Mouse (Mus musculus) stomach, postnatal 0 days (tissue): ENCODE measurements around the gene Bmp6. TPM values are rescaled to one million over a fixed set of nuclear protein-coding genes. Genes with fewer than 3 reads are reported as not detected.

Experiments
- ATAC-seq: fragments of 200-750 bp; cut with Nextera tagmentation; 2 replicates; pipeline ENCODE4 v1.8.0; 2017; ENCODE audit not compliant: low FRiP score, low TSS enrichment
- DNase-seq: peaks from one replicate; pipeline ENCODE4 v3.0.0-alpha.2; 2016; ENCODE audit warnings: low spot score
- H3K27ac ChIP-seq: fragments of 300-500 bp; sonication (generic); replicated peaks from 2 replicates; pipeline ENCODE4 v1.5.1; 2014; ENCODE audit warnings: mild to moderate bottlenecking, control low read depth
- H3K27me3 ChIP-seq: fragments of 300-500 bp; sonication (generic); 2 replicates; pipeline ENCODE4 v1.6.1; 2014; ENCODE audit warnings: low read length; ENCODE audit not compliant: control insufficient read depth, insufficient read depth
- H3K36me3 ChIP-seq: fragments of 300-500 bp; sonication (generic); 2 replicates; pipeline ENCODE4 v1.6.1; 2014; ENCODE audit warnings: low read length, mixed read lengths; ENCODE audit not compliant: control insufficient read depth, insufficient read depth
- H3K4me1 ChIP-seq: fragments of 300-500 bp; sonication (generic); replicated peaks from 2 replicates; pipeline ENCODE4 v1.6.1; 2014; ENCODE audit warnings: antibody characterized with exemption; ENCODE audit not compliant: control insufficient read depth, insufficient read depth
- H3K4me2 ChIP-seq: fragments of 300-500 bp; sonication (generic); replicated peaks from 2 replicates; pipeline ENCODE4 v1.6.1; 2014; ENCODE audit warnings: low read depth, mild to moderate bottlenecking, control low read depth, moderate library complexity
- H3K4me3 ChIP-seq: fragments of 300-500 bp; sonication (generic); 2 replicates; pipeline ENCODE4 v1.5.1; 2014; ENCODE audit warnings: low read depth, low read length, control low read depth
- H3K9ac ChIP-seq: fragments of 300-500 bp; sonication (generic); 2 replicates; pipeline ENCODE4 v1.6.1; 2014; ENCODE audit warnings: mild to moderate bottlenecking, low read length, control low read depth, mixed read lengths
- H3K9me3 ChIP-seq: fragments of 300-500 bp; sonication (generic); 2 replicates; pipeline ENCODE4 v1.6.1; 2016; ENCODE audit warnings: low read length; ENCODE audit not compliant: control insufficient read depth
- CTCF ChIP-seq: IDR thresholded peaks from 2 replicates; pipeline ENCODE4 v1.5.1; 2016; ENCODE audit warnings: antibody characterized with exemption, low read depth, mild to moderate bottlenecking, moderate library complexity
- EP300 ChIP-seq: optimal IDR thresholded peaks from 2 replicates; pipeline ENCODE3; 2016; ENCODE audit warnings: antibody characterized with exemption
- WGBS: fragments of 180-500 bp; shearing (Covaris S2); extraction: QIAGEN DNeasy Blood & Tissue Kit; methylation state at CpG from one replicate; pipeline ENCODE4 v1.1.7; 2014; 5-methylcytosine and 5-hydroxymethylcytosine counted together
- polyA plus RNA-seq: library from polyadenylated mRNA; unstranded; fragments of >200 nt; fragmentation: Nextera tagmentation; extraction: Ambion mirVana; gene quantifications from 2 replicates; pipeline ENCODE4 v1.2.1, GENCODE M21; 2015

Bmp6 gene
- polyA plus RNA-seq, 1 experiment from 2014 or later = 1.6 TPM

DNA sequence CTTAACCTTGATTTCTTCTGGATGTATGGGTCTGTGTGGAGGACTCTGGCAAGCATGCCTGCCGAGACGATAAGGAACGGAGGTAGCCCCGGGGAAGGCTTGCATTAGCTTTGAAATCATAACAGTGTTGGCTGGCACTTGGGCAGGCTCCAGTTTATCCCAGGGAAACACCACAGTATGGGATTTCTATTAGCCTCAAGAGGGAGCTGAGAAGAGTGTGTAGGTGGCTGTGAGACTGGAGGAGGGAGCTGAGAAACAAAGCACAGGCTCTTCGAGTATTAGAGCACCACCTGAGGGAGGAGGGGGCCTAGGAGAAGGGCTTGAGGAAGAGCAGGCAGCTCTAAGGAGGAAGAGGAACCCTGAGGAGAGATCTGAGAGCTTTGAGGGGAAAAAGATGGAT, 126.0 kb downstream of the Bmp6 start:
- no peaks in the 10 kb centered on the region for H3K36me3 ChIP-seq

GRCm38 (mm10) chr13:38472636-38473035, 127.7 kb downstream of the Bmp6 start:
- WGBS = 67% methylated on average over 4 of the region's 4 CpGs
- TF ChIP-seq EP300 (no peak), CTCF (no peak)
- no peak for ATAC-seq

More for the DNA sequence above, 126.0 kb downstream of the Bmp6 start:
- Histone ChIP-seq H3K9me3 (no peaks in the 10 kb centered on the region), H3K9ac (no peak overlapping the region), H3K27ac (no peak overlapping the region), H3K4me2 (no peak overlapping the region), H3K4me3 (no peak overlapping the region), H3K27me3 (no peaks in the 10 kb centered on the region), H3K4me1 (no peaks in the 10 kb centered on the region)
- ATAC-seq (no peak), DNase-seq (no peak)
- no peak for TF ChIP-seq CTCF
- no peak for TF ChIP-seq EP300
- 67% methylated on average over 5 of the region's 5 CpGs for WGBS

DNA sequence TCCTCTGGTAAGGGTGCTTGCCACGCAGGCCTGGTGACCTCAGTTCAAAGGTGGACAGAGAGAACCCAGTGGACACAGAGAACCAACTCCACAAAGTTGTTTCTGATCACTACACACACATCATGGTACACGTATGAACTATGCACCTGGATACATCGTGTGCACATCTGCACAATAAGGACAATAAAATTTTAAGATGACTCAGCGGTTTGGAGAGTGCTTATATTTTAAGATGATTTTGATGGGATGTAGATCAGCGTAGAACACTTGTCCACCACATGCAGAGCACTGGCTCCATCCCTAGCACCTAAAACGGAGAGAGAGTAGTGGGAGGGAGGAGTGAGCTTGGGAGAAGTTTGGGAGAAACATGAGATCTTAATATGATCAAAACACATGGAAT, 128.6 kb downstream of the Bmp6 start:
- Histone ChIP-seq H3K27me3 (no peaks in the 10 kb centered on the region), H3K4me2 (no peak overlapping the region), H3K4me3 (no peak overlapping the region), H3K9ac (no peak overlapping the region), H3K27ac (no peak overlapping the region), H3K9me3 (no peaks in the 10 kb centered on the region), H3K36me3 (no peaks in the 10 kb centered on the region), H3K4me1 (no peaks in the 10 kb centered on the region)
- no peak for ATAC-seq
- no peak for DNase-seq
- 90% methylated on average over 6 of the region's 6 CpGs for WGBS
- TF ChIP-seq CTCF (no peak), EP300 (no peak)

More at GRCm38 (mm10) chr13:38472636-38473035, 127.7 kb downstream of the Bmp6 start:
- Histone ChIP-seq H3K4me2 (no peak overlapping the region), H3K9ac (no peak overlapping the region), H3K4me3 (no peak overlapping the region), H3K9me3 (no peaks in the 10 kb centered on the region), H3K36me3 (no peaks in the 10 kb centered on the region), H3K27me3 (no peaks in the 10 kb centered on the region), H3K4me1 (no peaks in the 10 kb centered on the region), H3K27ac (no peak overlapping the region)
- DNase-seq = no peak

GRCm38 (mm10) chr13:38476936-38477335, 132.0 kb downstream of the Bmp6 start:
- Histone ChIP-seq H3K4me3 (no peak overlapping the region), H3K4me1 (no peaks in the 10 kb centered on the region), H3K36me3 (no peaks in the 10 kb centered on the region), H3K9ac (no peak overlapping the region), H3K27ac (no peak overlapping the region), H3K27me3 (no peaks in the 10 kb centered on the region), H3K4me2 (no peak overlapping the region), H3K9me3 (no peaks in the 10 kb centered on the region)
- WGBS = 32% methylated on average over 8 of the region's 8 CpGs
- no peak for ATAC-seq
- TF ChIP-seq CTCF = no peak
- no peak for TF ChIP-seq EP300
- no peak for DNase-seq

DNA sequence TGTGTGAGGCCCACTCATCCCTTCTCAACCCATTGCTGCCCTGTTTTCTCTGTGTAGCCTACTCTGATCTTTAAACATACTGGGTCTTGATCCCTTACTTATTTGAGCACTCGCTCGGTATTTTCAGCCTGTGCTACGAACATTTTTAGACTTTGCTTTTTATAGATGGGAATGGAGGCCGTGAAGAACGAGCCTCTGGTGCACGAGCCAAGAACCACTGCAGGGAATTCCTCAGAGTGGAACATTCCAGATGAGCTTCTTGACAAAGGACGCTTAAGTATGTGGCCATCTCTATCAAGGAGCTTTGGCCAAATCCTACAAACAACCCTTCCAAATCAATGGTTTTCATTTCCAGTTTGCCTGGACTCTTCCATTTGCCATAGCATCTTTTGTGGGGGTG, 136.1 kb downstream of the Bmp6 start:
- TF ChIP-seq CTCF (no peak), EP300 (no peak)
- Histone ChIP-seq H3K9ac (no peak overlapping the region), H3K27ac (no peak overlapping the region), H3K4me2 (no peak overlapping the region), H3K9me3 (no peaks in the 10 kb centered on the region), H3K4me3 (no peak overlapping the region), H3K4me1 (no peaks in the 10 kb centered on the region), H3K36me3 (no peaks in the 10 kb centered on the region), H3K27me3 (no peaks in the 10 kb centered on the region)
- ATAC-seq (no peak), DNase-seq (no peak)
- WGBS = 67% methylated on average over 7 of the region's 7 CpGs

DNA sequence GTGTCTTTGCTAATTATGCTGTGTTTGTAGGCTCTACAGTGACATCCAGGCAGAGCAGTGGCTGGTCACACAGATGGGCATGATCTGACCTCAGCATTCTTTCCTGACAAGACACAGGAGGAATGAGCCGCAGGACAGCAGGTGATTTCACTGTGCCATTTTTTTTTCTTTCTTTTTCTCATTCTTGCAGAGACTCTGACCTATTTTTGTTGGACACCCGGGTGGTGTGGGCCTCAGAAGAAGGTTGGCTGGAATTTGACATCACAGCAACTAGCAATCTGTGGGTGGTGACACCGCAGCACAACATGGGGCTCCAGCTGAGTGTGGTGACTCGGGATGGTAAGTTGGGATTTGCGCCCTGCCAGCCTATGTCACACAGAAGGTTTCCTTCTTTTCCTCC, 139.8 kb downstream of the Bmp6 start:
- Histone ChIP-seq H3K27me3 (no peaks in the 10 kb centered on the region), H3K36me3 (no peaks in the 10 kb centered on the region), H3K9ac (no peak overlapping the region), H3K27ac (no peak overlapping the region), H3K4me3 (no peak overlapping the region), H3K4me2 (no peak overlapping the region), H3K9me3 (no peaks in the 10 kb centered on the region), H3K4me1 (no peaks in the 10 kb centered on the region)
- TF ChIP-seq EP300 = no peak
- TF ChIP-seq CTCF = no peak
- DNase-seq (no peak), ATAC-seq (no peak)
- WGBS = 84% methylated on average over 5 of the region's 5 CpGs
